Mouse (Mus musculus): Measurements from ENCODE around the gene Noc2l.

DNA sequence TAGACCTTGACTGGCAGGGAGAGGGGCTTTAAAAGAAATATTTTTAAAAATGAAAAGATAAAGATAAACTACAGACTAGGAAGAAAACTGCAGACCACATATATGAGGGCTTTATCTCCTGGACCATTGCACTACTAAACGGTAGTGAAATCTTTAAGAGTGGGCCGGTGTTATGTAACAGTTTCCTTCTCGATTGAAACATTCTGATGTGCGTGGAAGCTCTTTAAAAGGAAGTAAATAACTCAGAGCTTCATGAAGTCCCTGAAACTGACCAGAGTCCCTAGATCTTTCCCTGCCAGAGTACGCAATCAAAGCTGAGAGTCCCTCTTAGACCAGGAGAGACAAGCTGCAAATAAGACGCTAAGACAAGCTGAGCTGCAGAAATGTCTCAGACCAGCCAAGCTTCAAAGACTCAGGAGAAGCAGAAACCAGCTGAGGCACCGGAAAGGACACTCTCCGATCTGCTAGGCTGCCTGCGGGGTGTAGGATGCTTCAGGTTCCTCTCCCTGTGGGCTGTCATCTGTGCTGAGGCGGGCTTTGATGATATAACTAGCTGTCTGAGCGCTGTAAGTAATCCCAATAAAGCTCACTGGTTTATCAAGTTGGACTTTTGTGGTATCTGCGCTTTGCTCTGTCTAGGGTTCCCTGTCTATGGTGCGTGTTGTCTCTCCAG, 25.7 kb upstream of the Noc2l start:
- TF ChIP-seq CTCF (IDR thresholded peaks at IDR 0.05; ENCODE audit: low read depth, low read length), result no peak
- TF ChIP-seq POLR2A (IDR thresholded peaks at IDR 0.05; ENCODE audit: extremely low read depth, insufficient read depth, low read length), result no peak

Measured in liver, adult 2 months (tissue).